Mouse (Mus musculus): ENCODE results near the gene Clybl.

DNA sequence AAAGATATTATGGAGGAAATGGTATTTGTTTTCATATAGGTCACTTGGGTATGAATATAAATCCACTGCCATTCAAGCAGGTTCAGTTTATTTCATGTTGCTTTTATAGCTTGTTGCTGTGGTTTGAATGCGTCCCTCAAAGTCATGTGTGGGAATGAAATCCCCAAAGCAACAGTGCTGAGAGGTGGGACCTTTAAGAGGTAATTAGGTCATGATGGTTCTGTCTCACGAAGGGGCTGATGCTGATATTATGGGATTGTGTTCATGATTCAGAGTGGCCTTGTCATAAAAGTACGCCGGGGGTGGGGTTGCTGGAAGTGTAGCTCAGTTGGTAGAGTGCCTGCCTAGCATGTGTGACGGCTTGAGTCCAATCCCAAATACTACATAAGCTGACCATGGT, 6.7 kb downstream of the Clybl start:
- no peak for TF ChIP-seq CTCF (conservative IDR thresholded peaks at IDR 0.05 in 1 of 2, IDR thresholded peaks at IDR 0.05 in 1 of 2; ENCODE audit: low read depth in 2 of 2, low read length in 2 of 2)
- TF ChIP-seq ETS1 (conservative IDR thresholded peaks at IDR 0.05; ENCODE audit: low read depth, low read length) = no peak

Measured in CH12.LX (cell line).